Mouse (Mus musculus): ENCODE data around the gene Cers2. TPM values are rescaled to one million over a fixed set of nuclear protein-coding genes. Genes with fewer than 3 reads are reported as not detected.

The Cers2 gene
- total and polyA plus RNA-seq, 3 experiments: 70.6 to 105 (median 89.8) TPM

DNA sequence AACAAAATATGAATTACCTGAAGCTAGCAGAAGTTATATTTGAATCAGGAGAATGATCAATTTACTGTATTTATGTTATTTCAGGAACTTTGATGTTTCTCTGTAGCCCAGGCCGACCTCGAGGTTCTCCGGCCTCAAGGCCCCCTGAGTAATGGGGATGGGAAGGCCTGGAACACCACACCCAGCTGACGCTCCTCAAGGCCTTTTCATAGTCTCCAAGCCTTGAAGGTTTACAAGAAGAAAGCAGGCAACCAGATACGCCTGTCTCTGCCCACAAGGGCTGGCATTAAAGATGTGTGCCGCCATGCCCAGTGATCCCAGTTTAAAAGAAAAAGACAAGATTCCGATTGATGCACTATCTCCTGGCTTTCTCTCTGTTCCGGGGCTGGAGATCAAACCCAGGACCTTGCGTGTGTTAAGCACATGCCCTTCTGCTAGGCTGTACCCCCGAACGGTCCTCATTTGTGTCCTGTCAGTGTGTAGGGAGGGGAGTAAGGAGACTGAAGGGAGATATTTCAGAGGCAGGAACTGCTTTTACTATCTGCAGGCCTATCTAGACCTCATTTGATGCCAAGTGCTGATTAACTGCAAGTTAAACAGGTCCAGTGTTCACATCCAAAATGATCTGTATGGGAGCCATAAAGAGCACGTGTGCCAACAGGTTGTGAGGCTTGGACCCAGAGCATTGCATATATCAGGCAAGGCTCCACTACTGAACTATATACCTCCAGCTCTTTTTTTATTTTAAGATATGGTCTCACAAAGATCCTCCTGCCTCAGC lies 29.9 kb upstream of the Cers2 start:
- H3K4me2 ChIP-seq (ENCODE audit: insufficient read depth, low read depth, poor library complexity, severe bottlenecking): no peak overlapping the region
- no peak overlapping the region for H3K9ac ChIP-seq (ENCODE audit: insufficient read depth, low read depth)
- peaks cover 0 to 16% of the 10 kb centered on the region in 2 experiments; a peak in 2 of 4 replicates for H3K4me1 ChIP-seq (ENCODE audit: control insufficient read depth in 1 of 2, insufficient read depth in 2 of 2)
- dilution Hi-C loops (cut with MboI; ENCODE audit: extremely low pct_ligation_motif_present, extremely low pct_unique_long_range_greater_than_20kb, low sequenced_read_pairs) (no loop called here), in situ Hi-C loops (cut with MboI; ENCODE audit: low pct_ligation_motif_present, low pct_unique_long_range_greater_than_20kb, low sequenced_read_pairs) (no loop called here)
- TF ChIP-seq NRF1 (IDR thresholded peaks at IDR 0.05; ENCODE audit: low read depth, low read length) (no peak), TCF12 (IDR thresholded peaks at IDR 0.05; ENCODE audit: low read depth, low read length) (no peak), ZNF384 (IDR thresholded peaks at IDR 0.05; ENCODE audit: low read depth, low read length) (no peak), MYC (IDR thresholded peaks at IDR 0.05; ENCODE audit: low read depth, low read length) (no peak), KAT2A (IDR thresholded peaks at IDR 0.05; ENCODE audit: insufficient replicate concordance, low read length) (no peak), BHLHE40 (IDR thresholded peaks at IDR 0.05; ENCODE audit: low read depth, low read length) (no peak), CTCF (conservative IDR thresholded peaks at IDR 0.05 in 1 of 2, IDR thresholded peaks at IDR 0.05 in 1 of 2; ENCODE audit: low read depth in 2 of 2, low read length in 2 of 2) (no peak), ZC3H11A (IDR thresholded peaks at IDR 0.05; ENCODE audit: low read depth, low read length) (no peak), RAD21 (IDR thresholded peaks at IDR 0.05; ENCODE audit: low read depth, low read length) (no peak), ZMIZ1 (IDR thresholded peaks at IDR 0.05; ENCODE audit: low read depth, low read length) (no peak), UBTF (IDR thresholded peaks at IDR 0.05; ENCODE audit: low read depth, low read length) (no peak), POLR2A (IDR thresholded peaks at IDR 0.05; ENCODE audit: low read depth, low read length) (no peak), ZKSCAN1 (IDR thresholded peaks at IDR 0.05; ENCODE audit: borderline replicate concordance, low read depth, low read length) (no peak), E2F4 (IDR thresholded peaks at IDR 0.05; ENCODE audit: insufficient replicate concordance, low read depth, low read length) (no peak), ELF1 (IDR thresholded peaks at IDR 0.05; ENCODE audit: low read depth, low read length) (no peak), USF2 (conservative IDR thresholded peaks at IDR 0.05; ENCODE audit: low read depth, low read length) (no peak)
- no peak overlapping the region for H3K27ac ChIP-seq (ENCODE audit: insufficient read depth, low read depth)
- peaks cover 4 to 14% of the 10 kb centered on the region in 2 experiments for H3K36me3 ChIP-seq (replicated peaks in 1 of 2; ENCODE audit: control insufficient read depth in 1 of 2, insufficient read depth in 1 of 2, low read length in 1 of 2)
- no peak for DNase-seq (ENCODE audit: extremely low read depth)
- H3K9me3 ChIP-seq (replicated peaks; ENCODE audit: low read length): no peaks in the 10 kb centered on the region
- 0 out of 2 replicates have a peak, but pooled peaks cover 2% of the 10 kb centered on the region for H3K79me2 ChIP-seq (replicated peaks; ENCODE audit: control insufficient read depth, extremely low read depth, insufficient read depth, poor library complexity, severe bottlenecking)
- no peaks in the 10 kb centered on the region for H3K27me3 ChIP-seq (replicated peaks)
- no peak overlapping the region for H3K4me3 ChIP-seq (replicated peaks in 1 of 3; ENCODE audit: low read depth in 2 of 3, low read length in 2 of 3, poor library complexity in 1 of 3)

DNA sequence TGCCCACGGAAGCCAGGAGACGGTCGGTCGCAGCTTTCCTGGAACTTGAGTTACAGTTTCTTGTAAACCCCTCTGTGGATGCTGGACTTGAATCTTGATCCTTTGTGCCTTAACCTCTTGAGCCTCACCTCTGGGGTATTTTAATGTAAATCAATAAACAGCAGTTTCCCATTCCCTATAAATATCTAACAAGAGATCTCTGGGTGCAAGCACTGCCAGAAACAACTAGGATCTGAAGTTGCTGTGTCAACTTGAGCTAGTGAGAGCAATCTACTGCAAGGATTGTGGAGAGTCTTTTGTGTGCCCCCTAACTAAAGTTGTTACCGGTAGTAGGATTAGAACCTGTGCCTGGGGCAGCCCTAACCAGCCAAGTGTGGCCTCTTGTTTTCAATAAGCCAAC lies 29.2 kb upstream of the Cers2 start:
- Histone ChIP-seq H3K36me3 (replicated peaks in 1 of 2; ENCODE audit: control insufficient read depth in 1 of 2, insufficient read depth in 1 of 2, low read length in 1 of 2) (peaks cover 4 to 17% of the 10 kb centered on the region in 2 experiments), H3K27ac (ENCODE audit: insufficient read depth, low read depth) (no peak overlapping the region), H3K4me3 (replicated peaks in 1 of 3; ENCODE audit: low read depth in 2 of 3, low read length in 2 of 3, poor library complexity in 1 of 3) (no peak overlapping the region), H3K79me2 (replicated peaks; ENCODE audit: control insufficient read depth, extremely low read depth, insufficient read depth, poor library complexity, severe bottlenecking) (0 out of 2 replicates have a peak, but pooled peaks cover 2% of the 10 kb centered on the region), H3K27me3 (replicated peaks) (no peaks in the 10 kb centered on the region), H3K9ac (ENCODE audit: insufficient read depth, low read depth) (no peak overlapping the region), H3K4me2 (ENCODE audit: insufficient read depth, low read depth, poor library complexity, severe bottlenecking) (no peak overlapping the region), H3K9me3 (replicated peaks; ENCODE audit: low read length) (no peaks in the 10 kb centered on the region), H3K4me1 (ENCODE audit: control insufficient read depth in 1 of 2, insufficient read depth in 2 of 2) (peaks cover 0 to 13% of the 10 kb centered on the region in 2 experiments; a peak in 2 of 4 replicates)
- no peak for TF ChIP-seq NELFE (IDR thresholded peaks at IDR 0.05; ENCODE audit: low read depth, low read length)
- no peak for TF ChIP-seq MAX (IDR thresholded peaks at IDR 0.05; ENCODE audit: low read length)
- no peak for TF ChIP-seq ETS1 (conservative IDR thresholded peaks at IDR 0.05; ENCODE audit: low read depth, low read length)
- TF ChIP-seq IRF4 (IDR thresholded peaks at IDR 0.05; ENCODE audit: low read depth, low read length): no peak
- no peak for TF ChIP-seq TCF12 (IDR thresholded peaks at IDR 0.05; ENCODE audit: low read depth, low read length)
- TF ChIP-seq MAZ (IDR thresholded peaks at IDR 0.05; ENCODE audit: low read depth, low read length): no peak
- no peak for TF ChIP-seq CTCF (conservative IDR thresholded peaks at IDR 0.05 in 1 of 2, IDR thresholded peaks at IDR 0.05 in 1 of 2; ENCODE audit: low read depth in 2 of 2, low read length in 2 of 2)
- no peak for TF ChIP-seq PAX5 (IDR thresholded peaks at IDR 0.05; ENCODE audit: low read length)
- TF ChIP-seq GABPA (IDR thresholded peaks at IDR 0.05; ENCODE audit: insufficient replicate concordance, low read depth, low read length): no peak
- no peak for TF ChIP-seq UBTF (IDR thresholded peaks at IDR 0.05; ENCODE audit: low read depth, low read length)
- no peak for TF ChIP-seq SMC3 (IDR thresholded peaks at IDR 0.05; ENCODE audit: low read depth, low read length)
- TF ChIP-seq USF2 (conservative IDR thresholded peaks at IDR 0.05; ENCODE audit: low read depth, low read length): no peak
- no peak for TF ChIP-seq RCOR1 (conservative IDR thresholded peaks at IDR 0.05; ENCODE audit: low read depth, low read length)
- TF ChIP-seq ZNF384 (IDR thresholded peaks at IDR 0.05; ENCODE audit: low read depth, low read length): no peak
- no peak for TF ChIP-seq NRF1 (IDR thresholded peaks at IDR 0.05; ENCODE audit: low read depth, low read length)
- no peak for TF ChIP-seq SIN3A (IDR thresholded peaks at IDR 0.05; ENCODE audit: low read length)
- TF ChIP-seq USF1 (IDR thresholded peaks at IDR 0.05; ENCODE audit: low read depth, low read length): no peak
- TF ChIP-seq MYC (IDR thresholded peaks at IDR 0.05; ENCODE audit: low read depth, low read length): no peak
- TF ChIP-seq MEF2A (IDR thresholded peaks at IDR 0.05; ENCODE audit: borderline replicate concordance, low read depth, low read length): no peak
- in situ Hi-C loops (cut with MboI; ENCODE audit: low pct_ligation_motif_present, low pct_unique_long_range_greater_than_20kb, low sequenced_read_pairs): no loop called here
- dilution Hi-C loops (cut with MboI; ENCODE audit: extremely low pct_ligation_motif_present, extremely low pct_unique_long_range_greater_than_20kb, low sequenced_read_pairs): no loop called here
- DNase-seq (ENCODE audit: extremely low read depth): no peak
